Mouse (Mus musculus) layer of hippocampus, postnatal 25 days (tissue): ENCODE measurements around the gene Cd200r1. TPM values are rescaled to one million over a fixed set of nuclear protein-coding genes. Genes with fewer than 3 reads are reported as not detected.

Experiments
- total RNA-seq, 2 experiments: library from RNA; stranded (reverse); gene quantifications; 2 replicates each; pipeline ENCODE4 v1.2.3; 2021

Cd200r1 gene
- total RNA-seq, 2 experiments from 2014 or later, result 0.40 TPM; not detected in 1

Other genes with a start within 250 kb of the Cd200r1 start
- 10 to 100 TPM in 1 of 2 experiments, 1 to 10 TPM in 1; 9.9 to 10.3 TPM for gene Boc, start 206.8 kb upstream of the Cd200r1 start, total RNA-seq
- 1 to 10 TPM; 4.1 to 4.9 TPM for gene Nepro, start 41.4 kb upstream of the Cd200r1 start, total RNA-seq
- 10 to 100 TPM; 23.8 to 29.9 TPM for gene Gtpbp8, start 19.4 kb upstream of the Cd200r1 start, total RNA-seq
- gene Cd200r4, start 46.0 kb downstream of the Cd200r1 start, total RNA-seq, result not detected
- gene Cd200r2, start 101.4 kb downstream of the Cd200r1 start, total RNA-seq, result not detected
- gene Cd200r3, start 177.9 kb downstream of the Cd200r1 start, total RNA-seq, result not detected